Mouse (Mus musculus) forebrain, embryonic 14.5 days (tissue): ENCODE measurements around the gene Ppp1r10. TPM values are rescaled to one million over a fixed set of nuclear protein-coding genes. Genes with fewer than 3 reads are reported as not detected.
A peak's percentile ranks its signal among the peaks of the same experiment; 100 is the strongest.

ENCODE experiments used
- microRNA counts: library from miRNA; unstranded; fragments of <30 nt; microRNA quantifications from one replicate; lab custom pipeline; 2016
- microRNA-seq: library from miRNA; unstranded; fragments of <30 nt; microRNA quantifications from one replicate; pipeline ENCODE4, GENCODE M21; 2016
- polyA plus RNA-seq: library from polyadenylated mRNA; unstranded; fragments of >200 nt; fragmentation: Nextera tagmentation; extraction: Ambion mirVana; gene quantifications from 2 replicates; pipeline ENCODE4 v1.2.1, GENCODE M21; 2014

The Ppp1r10 gene
- polyA plus RNA-seq, 1 experiment from 2014 or later, result 34.9 TPM

MicroRNAs encoded within 50 kb of the gene (microRNA counts, 519-probe panel; counts per million panel counts)
- not detected for microRNA mmu-miR-1894-3p (lab: Ali Mortazavi, UCI)
- not detected for microRNA mmu-miR-1894-5p (lab: Ali Mortazavi, UCI)
- microRNA mmu-miR-877 (lab: Ali Mortazavi, UCI), result not detected

Small RNAs within 50 kb of the gene (microRNA-seq; reads per million reads assigned to microRNA genes)
- gene Gm28033 (not detected), gene Mir1894 (not detected), gene Mir877 (68.2 reads per million, percentile 52 among the genes with 10 or more reads in this experiment)

Other genes with a start within 250 kb of the Ppp1r10 start
- gene Vars2, start 248.8 kb upstream of the Ppp1r10 start, polyA plus RNA-seq, result 9.3 and 11.5 TPM in 2 replicates
- 36.9 and 38.2 TPM in 2 replicates for gene Gtf2h4, start 242.7 kb upstream of the Ppp1r10 start, polyA plus RNA-seq
- 62.0 and 74.5 TPM in 2 replicates for gene Ddr1, start 211.8 kb upstream of the Ppp1r10 start, polyA plus RNA-seq
- 4.6 and 5.0 TPM in 2 replicates for gene Ier3, start 94.8 kb upstream of the Ppp1r10 start, polyA plus RNA-seq
- gene Flot1, start 93.2 kb upstream of the Ppp1r10 start, polyA plus RNA-seq, result 68.5 and 78.2 TPM in 2 replicates
- gene Tubb5, start 78.1 kb upstream of the Ppp1r10 start, polyA plus RNA-seq, result 2,004 and 2,051 TPM in 2 replicates
- 12.2 and 14.4 TPM in 2 replicates for gene Mdc1, start 74.9 kb upstream of the Ppp1r10 start, polyA plus RNA-seq
- 23.9 and 29.6 TPM in 2 replicates for gene Nrm, start 55.1 kb upstream of the Ppp1r10 start, polyA plus RNA-seq
- gene Ppp1r18, start 50.8 kb upstream of the Ppp1r10 start, polyA plus RNA-seq, result 21.2 and 22.0 TPM in 2 replicates
- gene Dhx16, start 36.6 kb upstream of the Ppp1r10 start, polyA plus RNA-seq, result 29.3 and 31.8 TPM in 2 replicates
- 30.4 and 34.3 TPM in 2 replicates for gene 2310061I04Rik, start 19.0 kb upstream of the Ppp1r10 start, polyA plus RNA-seq
- gene Atat1, start 6.4 kb upstream of the Ppp1r10 start, polyA plus RNA-seq, result 313 and 439 TPM in 2 replicates
- gene Mrps18b, start within 50 bp of the Ppp1r10 start, polyA plus RNA-seq, result 58.4 and 68.8 TPM in 2 replicates
- gene Abcf1, start 53.3 kb downstream of the Ppp1r10 start, polyA plus RNA-seq, result 55.8 and 78.1 TPM in 2 replicates
- gene Gnl1, start 63.4 kb downstream of the Ppp1r10 start, polyA plus RNA-seq, result 27.9 and 35.7 TPM in 2 replicates
- 58.5 and 69.8 TPM in 2 replicates for gene Prr3, start 63.8 kb downstream of the Ppp1r10 start, polyA plus RNA-seq
- 2.3 and 4.8 TPM in 2 replicates for gene H2-T24, start 104.1 kb downstream of the Ppp1r10 start, polyA plus RNA-seq
- 4.5 and 5.6 TPM in 2 replicates for gene H2-T23, start 116.4 kb downstream of the Ppp1r10 start, polyA plus RNA-seq
- 6.2 and 7.1 TPM in 2 replicates for gene H2-T22, start 126.3 kb downstream of the Ppp1r10 start, polyA plus RNA-seq
- not detected in 2 replicates for gene Gm6034, start 126.5 kb downstream of the Ppp1r10 start, polyA plus RNA-seq
- not detected in 2 replicates for gene Gm11127, start 141.9 kb downstream of the Ppp1r10 start, polyA plus RNA-seq
- gene Gm19684, start 205.2 kb downstream of the Ppp1r10 start, polyA plus RNA-seq, result not detected in 2 replicates
- not detected in 2 replicates for gene Gm7030, start 213.0 kb downstream of the Ppp1r10 start, polyA plus RNA-seq